Mouse (Mus musculus) urinary bladder, postnatal 36 days (tissue): ENCODE results near the gene Dtnb.

Source experiments
- DNase-seq, 2 experiments: peaks; one replicate each; pipeline ENCODE4 v3.0.0; 2022; ENCODE audit warnings: low spot score in 2 of 2, mixed read lengths in 1 of 2

Dtnb gene

GRCm38 (mm10) chr12:3732623-3733265 lies 160.6 kb downstream of the Dtnb start:
- peak in 1 of 2 experiments; percentile 12 for DNase-seq

DNA sequence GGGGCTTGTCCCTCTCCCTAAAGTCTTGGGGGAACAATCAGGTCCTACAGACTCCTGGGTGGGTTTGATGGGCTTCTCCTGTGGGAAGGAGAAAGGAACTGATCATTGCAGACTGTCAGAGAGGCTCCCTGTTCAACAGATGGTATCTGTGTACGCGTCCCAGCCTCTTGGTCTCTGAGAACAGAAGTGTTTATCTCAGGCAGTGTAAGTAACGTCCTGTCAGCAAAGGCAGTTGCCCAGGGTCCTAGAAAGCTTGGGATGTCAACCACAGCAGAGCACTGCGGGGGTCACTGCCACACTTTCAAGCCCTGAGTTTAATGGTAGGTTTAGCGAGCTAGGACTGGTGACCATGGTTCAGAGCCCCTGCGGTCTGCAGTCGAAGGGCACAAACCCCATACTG lies 161.1 kb downstream of the Dtnb start:
- DNase-seq: no peak

- no peak for DNase-seq
These were observed 164.8 kb downstream of the Dtnb start for GRCm38 (mm10) chr12:3737009-3737408.

GRCm38 (mm10) chr12:3738741-3739529 lies 166.8 kb downstream of the Dtnb start:
- DNase-seq: no peak

- DNase-seq: no peak
These were observed 167.8 kb downstream of the Dtnb start for GRCm38 (mm10) chr12:3739749-3740704.

DNA sequence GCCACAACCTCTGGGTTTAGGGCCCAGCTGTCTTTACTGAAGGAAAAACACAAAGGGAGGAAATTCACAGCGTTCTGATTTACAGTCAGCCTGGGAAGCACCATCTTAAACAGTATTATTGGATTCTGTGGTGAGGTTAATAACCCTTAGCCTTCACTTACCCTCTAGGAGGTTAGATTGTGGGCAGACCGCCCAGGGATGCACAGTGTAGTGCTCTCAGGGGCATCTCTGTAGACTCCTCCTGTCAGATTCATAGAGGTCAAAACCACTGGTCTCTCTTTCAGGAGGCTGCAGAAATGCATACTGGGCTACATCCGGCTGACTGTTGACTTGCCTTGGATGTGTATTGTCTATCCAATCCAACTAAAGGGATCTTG lies 168.5 kb downstream of the Dtnb start:
- DNase-seq: no peak

- DNase-seq: peak in 1 of 2 experiments; percentile 42
These were observed 173.4 kb downstream of the Dtnb start for GRCm38 (mm10) chr12:3745432-3746105.

DNA sequence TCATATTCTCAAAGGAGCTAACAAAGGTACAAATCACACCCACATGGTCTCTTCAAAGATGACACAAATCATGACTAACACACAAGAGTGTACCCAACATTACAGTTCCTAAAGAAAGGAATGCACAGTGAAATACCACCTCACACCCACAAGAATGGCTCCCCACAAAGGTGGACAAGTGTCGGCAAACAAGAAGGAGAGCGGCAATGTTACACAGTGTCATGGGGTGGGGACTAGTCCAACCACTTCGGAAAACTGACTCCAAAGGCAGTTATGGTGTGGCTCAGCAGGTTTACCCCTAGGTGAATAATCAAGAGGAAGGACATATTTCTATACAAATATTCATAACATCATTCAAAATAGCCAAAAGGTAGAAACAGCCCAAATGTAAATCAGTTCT lies 174.2 kb downstream of the Dtnb start:
- no peak for DNase-seq

DNA sequence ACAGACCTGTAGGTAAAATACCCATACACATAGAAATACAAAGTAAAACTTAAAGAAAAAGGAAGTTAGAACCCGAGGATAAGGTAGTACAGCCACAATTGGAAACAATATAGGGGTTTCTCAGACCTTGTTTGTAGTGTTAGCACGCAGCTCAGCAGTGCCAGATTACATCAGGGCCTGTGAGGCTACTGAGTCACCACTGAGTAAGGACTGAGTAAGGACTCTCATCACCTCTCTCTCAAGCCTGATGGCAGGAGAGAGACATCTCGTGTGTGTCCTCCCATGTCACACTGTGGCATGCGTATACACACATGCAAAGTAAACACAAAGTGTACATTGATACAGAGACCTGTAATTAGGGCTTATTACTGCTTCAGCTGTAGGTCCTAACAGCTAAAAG lies 175.4 kb downstream of the Dtnb start:
- no peak for DNase-seq

- no peak for DNase-seq
These were observed 183.3 kb downstream of the Dtnb start for GRCm38 (mm10) chr12:3755522-3755921.

DNA sequence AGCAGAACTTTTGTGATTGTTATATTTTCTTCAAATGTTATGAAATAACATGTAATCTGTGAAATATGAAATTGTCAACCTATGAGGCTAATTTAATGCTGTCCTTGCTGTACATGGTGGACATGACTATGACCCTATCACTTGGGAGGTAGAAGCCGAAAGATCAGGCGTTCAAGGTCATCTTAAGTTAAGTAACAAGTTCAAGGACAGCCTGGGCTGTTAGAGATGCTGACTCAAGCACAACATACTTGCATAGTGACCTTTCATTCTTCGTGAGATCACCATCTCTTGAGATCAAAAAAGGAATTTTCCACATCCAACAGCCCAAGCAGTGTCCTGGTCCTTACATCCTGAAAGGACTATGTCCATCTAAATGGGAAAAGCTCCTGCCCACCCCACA lies 184.0 kb downstream of the Dtnb start:
- DNase-seq: no peak

DNA sequence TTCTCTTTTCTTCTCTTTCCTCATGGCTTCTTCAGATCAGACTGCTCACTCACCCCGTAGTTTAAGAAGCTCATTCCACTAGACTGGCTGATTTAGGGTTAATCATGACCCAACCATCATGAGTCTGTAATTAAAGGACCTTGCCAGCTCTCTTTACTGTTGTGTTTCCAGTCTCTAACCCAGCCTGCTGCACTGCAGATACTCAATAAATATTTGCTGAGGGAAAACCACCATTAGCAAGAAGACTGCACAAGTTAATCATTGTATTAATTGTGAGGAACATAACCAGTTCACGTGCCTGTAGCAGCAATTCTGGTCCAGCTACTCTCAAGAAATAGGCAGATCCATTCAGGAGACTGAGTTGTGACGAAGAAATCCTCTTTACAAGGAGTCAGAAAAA lies 185.9 kb downstream of the Dtnb start:
- no peak for DNase-seq

- DNase-seq: peak in 1 of 2 experiments; percentile 51
These were observed 187.2 kb downstream of the Dtnb start for GRCm38 (mm10) chr12:3759419-3759818.

DNA sequence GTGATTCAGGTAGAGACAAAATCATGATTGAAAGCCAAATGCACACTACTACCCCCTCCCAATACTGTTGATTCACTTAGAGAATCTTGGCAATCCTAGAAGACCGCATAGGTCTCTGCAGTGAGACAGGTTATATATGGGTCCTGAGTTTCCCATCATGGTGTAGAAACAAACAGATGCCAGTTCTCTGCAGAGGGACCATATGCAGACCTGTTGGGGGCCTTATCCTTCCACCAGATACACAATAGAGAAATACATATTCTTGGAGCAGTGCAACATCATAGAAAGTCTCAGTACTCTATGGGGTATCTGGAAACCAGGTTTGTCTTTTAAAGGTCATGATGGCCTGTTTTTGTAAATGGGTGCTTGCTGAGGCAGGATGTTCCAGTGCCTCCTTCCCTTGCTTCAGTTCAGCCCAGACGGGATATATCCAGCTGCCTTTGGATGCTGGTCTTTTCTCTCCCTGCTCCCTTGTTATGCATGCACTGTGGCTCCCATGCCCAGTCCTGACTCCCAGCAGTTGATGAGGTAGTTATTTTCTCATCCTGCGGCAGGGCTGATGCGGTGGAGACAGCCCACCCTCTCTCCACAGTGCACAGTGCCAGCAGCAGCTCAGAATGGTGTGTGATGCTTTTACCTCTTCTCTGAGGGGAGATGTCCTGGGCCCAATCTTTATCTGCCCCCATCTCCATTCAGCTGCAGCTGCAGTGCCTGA lies 188.9 kb downstream of the Dtnb start:
- no peak for DNase-seq

DNA sequence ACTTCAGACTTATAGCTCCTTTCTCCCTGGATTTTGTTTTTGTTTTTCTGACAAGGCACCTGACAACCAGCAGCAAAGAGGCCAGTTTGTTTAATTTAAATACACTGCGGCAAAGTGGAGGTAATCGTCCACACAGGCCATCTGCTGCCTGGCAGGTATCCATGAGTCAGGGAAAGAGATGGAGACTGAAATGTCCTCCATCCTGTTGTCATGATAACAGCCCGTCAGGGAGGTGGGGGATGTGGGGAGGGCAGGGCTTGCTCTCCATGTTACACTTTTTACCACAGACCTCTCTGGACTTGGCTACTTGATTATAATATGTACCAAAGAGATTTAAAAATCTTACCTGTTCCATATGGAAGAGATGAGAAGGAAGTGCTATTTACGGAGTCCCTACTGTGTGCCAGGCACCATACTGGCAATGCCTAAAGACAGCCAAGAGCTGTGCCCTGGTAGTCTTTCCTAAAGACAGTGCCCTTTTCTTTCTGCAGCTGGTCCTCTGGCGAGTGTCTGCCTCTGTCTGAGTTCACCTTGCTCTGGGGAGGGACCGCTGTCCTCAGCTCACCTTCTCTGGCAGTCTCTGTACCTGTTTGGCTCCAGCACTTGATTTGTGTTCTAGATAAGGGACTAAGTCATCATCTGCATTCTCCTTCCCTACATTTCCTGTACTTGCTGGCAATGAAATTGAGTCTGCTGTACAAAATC lies 189.6 kb downstream of the Dtnb start:
- DNase-seq: peak; percentile 15 to 30

- no peak for DNase-seq
These were observed 192.1 kb downstream of the Dtnb start for GRCm38 (mm10) chr12:3764191-3764804.

DNA sequence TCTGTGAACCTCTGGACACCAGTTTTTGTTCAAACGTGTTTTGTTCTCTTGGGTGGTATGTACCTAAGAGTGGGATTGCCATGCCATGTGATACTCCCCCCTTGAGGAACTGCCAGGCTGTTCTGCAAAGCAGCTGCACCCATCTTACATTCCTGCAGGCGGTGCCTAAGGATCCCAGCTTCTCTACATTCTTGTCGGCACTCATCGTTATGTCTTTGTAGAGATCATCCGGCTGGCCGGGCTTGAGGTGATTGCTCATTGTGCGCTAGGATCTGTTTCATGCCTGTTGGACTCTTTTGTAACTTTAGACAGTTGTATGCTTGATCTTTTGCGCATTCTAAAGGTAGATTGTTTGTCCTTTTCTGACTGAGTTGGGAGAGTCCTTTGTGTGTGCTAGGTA lies 195.2 kb downstream of the Dtnb start:
- DNase-seq: no peak

- DNase-seq: no peak
These were observed 196.2 kb downstream of the Dtnb start for GRCm38 (mm10) chr12:3768391-3768790.

DNA sequence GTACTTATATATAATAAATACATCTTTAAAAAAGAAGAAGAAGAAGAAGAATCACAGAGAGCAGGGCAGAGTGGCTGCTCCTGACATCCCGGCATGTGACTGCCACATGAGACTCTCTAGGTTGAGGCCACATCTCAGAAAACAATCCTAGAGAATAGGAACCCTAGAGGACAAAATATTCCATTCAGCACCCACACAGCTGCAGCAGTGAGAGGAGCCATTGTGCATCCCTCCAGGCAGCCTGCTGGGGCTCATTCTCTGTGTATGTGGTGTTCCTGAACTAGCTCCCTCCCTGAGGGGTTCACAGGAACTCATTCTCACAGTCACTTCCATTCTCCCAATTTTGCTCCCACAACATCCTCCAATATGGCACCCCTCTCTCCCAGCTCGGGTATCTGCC lies 198.4 kb downstream of the Dtnb start:
- DNase-seq: no peak

DNA sequence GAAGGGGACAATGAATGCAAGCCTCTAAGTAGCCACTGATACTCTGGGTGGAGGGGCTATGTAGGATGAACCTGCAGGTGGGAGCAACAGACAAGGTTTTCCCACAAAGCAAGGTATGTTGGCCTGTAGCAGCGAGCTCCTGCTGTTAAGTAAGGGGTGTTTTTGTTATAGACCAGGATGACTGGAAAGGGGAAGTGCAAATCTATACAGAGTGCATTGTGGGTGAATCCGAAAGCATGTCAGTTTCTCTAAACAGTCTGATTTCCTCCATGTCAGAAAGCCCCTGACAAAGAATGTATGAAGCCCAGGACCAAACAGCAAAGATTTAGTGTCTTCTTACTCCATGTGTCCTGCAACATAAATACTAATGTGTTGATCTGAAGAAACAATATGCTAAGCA lies 198.9 kb downstream of the Dtnb start:
- no peak for DNase-seq
